Mouse (Mus musculus): ENCODE data around the gene Hoxb1. TPM values are rescaled to one million over a fixed set of nuclear protein-coding genes. Genes with fewer than 3 reads are reported as not detected.

Gene Hoxb1
- total RNA-seq, 2 experiments from 2014 or later: not detected

DNA sequence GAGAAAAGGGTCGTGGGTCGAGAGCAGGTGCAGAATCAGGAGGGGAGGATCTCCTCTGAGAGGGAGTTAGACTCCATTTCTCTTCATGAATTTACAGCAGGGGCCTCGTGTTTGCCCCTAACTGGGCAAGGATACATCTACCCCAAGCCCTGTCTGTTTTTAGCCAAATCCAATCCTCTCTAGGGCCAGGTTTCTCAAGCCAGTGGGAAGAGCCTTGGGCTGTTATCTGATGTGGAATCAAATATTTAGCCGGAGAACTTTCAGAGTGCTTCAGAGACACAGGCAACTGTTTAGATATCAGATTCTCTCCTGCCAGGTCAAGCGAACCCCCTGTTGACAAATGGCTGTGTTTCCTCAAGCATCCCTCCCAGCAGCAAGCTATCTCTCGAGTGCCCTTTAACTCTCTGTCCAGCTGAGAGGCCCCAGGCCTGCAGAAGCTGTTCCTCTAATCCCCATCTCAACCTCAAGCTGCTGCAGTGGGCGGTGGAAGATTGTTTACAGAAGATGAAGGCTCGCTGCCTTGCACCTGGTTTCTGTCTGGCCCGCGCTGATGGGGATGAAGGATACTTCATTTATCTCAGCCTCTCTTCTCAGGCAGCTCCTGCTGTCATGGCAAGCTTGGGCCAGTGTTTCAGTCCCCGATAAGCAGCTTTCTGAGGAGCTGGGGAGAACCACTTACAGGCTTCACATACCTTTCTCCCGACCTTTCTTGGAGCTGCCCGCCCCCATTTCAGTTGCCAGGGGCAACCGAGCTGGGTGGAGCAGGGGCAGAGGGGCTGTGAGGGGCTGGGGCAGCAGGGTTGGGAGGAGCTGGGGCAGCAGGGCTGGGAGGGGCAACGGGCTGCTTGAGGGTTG is 31.4 kb downstream of the Hoxb1 start:
- DNase-seq (ENCODE audit: low spot score in 2 of 2): no peak

DNA sequence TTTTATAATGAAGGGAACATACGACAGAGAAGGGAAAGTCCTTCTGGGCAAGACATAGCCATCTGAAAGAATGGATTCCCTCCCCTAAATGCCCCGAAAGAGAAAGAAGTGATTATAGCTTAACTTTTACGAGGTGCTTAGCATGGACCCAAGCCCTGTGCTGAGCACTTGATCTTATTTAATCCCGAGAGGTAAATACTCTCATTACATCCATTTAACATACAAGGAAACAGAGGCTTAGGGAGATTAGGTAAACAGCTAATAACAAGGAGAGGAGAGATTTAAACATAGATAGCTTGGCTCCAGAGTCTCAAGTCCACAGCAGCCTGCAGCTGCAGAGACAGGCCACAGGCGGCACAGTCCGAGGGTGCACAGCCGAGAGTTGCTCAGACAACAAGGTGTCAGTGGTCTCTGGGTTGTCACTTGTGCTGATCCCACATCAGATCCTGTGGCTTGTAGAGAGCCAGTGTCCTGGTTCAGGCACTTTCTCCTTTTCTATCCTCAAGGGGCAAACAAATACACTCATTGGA is 32.3 kb downstream of the Hoxb1 start:
- no peak for DNase-seq (ENCODE audit: low spot score in 2 of 2)

DNA sequence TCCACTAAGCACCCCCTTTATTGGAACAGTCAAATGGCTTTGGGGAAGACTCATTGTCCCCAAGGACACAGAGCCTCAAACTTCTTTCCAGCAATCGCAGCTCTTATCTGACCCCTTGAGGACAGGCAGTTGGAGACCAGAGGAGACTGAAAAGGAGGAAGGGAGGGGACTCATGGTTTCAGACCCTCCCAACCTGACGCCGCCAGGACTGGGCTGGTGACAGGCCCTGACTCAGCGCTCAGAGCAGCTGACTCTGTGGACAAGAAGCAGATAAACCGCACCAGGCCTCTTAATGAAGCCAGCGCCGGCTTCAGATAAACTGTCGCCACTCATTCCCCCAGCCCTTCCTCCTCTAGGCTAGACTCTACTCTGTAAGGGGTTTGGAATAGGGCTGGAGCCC is 34.4 kb downstream of the Hoxb1 start:
- no peak for DNase-seq (ENCODE audit: low spot score in 2 of 2)

DNA sequence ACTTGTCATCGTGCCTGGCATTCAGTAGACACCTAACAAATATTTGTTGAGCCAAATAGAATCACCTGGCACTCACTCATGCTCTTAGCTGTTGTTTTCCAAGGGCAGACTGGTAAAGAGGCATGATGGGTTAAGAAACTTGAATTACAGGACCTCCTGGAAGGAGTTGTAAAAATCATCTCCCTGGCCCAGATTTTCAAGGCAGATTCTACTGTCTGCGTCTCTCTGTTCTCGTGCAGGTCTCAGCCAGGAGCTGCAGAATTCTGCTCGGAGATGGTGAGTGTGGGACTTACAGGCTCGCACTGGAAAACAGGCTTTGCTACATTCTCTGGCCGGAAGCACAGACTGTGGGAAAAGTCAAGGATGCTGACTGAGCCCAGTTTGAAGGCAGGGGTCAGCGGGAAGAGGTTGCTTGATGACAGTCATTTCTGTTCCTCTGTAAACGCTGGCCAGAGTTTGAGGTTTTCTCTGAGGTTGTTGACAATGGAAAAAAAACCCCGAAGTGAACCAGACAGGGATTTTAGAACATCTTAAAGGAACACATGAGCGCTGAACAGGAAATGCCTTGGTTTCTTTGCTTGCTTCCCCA is 38.6 kb downstream of the Hoxb1 start:
- no peak for DNase-seq (ENCODE audit: low spot score in 2 of 2)

DNA sequence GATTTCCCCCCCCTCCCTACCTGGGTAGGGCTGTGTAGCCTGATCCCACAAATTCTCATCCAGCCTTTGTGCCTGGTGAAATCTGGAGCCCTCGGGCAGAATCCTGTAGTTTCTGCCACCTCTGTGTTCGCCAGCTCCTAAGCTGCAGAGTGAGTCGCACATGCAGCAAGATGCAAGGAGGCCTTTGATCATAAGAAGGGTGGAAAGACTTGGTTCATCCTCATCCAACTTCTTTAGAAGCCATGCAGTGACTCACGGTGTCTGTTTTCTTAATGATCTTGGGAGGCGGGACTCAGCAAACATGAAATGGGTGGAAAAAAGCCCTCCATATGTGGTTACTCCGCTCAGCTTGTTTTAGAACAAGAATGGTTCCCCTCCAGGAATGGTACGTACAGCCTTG is 39.3 kb downstream of the Hoxb1 start:
- no peak for DNase-seq (ENCODE audit: low spot score in 2 of 2)

DNA sequence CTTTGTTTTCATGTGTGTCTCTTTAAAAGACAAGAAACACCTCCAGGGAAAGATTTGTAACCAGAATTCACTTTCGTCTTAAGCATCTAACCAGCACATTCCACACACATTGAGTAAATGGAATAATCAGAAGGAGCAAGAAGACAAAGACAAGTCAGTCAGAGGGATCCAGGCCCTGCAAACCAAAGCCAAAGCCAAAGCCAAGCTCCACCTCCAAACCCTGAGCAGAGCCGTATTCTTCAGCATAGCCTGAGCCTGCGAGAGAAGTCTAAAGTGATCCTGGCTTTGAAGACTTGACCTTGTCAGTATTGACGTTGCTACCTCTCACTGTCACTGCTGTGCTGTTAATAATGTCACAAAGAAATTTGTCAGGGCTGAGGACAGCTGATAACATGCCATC is 40.0 kb downstream of the Hoxb1 start:
- DNase-seq (ENCODE audit: low spot score in 2 of 2): no peak

DNA sequence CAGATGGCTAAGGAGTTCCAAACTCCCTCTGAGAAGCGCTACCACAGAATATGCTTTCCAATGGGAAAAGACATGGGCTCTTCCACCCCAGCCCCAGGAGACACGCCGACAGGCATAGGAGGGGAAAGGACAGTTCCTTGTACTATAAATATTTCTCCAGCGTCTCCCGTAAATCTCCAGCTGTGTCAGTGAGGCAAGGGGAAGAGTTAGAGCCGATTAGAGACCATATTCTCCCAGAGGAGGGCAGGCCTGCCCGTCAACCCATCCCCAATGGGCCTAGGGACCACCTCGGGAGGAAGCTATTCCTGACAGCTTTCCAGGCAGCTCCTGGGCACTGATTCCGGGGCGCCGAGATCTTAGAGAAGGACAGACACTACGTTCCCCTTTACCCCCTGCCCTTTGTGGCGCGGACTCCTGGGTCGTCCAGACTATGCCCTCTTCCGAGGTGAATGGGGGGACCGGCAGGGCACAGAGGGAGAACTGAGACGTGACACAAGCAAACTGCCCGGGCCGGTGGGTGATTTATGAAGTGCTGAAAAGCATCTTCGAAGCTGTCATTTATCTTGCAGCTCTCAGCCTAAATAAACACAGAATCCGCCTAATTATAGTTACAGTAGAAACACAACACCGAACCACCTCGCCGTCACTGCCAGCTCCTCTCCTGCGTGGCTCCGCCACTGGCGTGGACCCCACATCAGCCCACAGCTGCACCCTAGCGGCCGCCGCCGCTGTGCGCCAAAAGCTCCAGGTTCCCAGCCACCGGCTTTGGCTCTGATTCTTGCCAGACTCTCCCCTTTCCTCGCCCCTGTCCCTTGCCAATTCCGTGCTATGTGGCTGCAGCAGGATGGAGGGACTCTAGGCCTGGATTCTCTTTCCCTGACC is 41.9 kb downstream of the Hoxb1 start:
- DNase-seq (ENCODE audit: low spot score in 2 of 2): no peak

DNA sequence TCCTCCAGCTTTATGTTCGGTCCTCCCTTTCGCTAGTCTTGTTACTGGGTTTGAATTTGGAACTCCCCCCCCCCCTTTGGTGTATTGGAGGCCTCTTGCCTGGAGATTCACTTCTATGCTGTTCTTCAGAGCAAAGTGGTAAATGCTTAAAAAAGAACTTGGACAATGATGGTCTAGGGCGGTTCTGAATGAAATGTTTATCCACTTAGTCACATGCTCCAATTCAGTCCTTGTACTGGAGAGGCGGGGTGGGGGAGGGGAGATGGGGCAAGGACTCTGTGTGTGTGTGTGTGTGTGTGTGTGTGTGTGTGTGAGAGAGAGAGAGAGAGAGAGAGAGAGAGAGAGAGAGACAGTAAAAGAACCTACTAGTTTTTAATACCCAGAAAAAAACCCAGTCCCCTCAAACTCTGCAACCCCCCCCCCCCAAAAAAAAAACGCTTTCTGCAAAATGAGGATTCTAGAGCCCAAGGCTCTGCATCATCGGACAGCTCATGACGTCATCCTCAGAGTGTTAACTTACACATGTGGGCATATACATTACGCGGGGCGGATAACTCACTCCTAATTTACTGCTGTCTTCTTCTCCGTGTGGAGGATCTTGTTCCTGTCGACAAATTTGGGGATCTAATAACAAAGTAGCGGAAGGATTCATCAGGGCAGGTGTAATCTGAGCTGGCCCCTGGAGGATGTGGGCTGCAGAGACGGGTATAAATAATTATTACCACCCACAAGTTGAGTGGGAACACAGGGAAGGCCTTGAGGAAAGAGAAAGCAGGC is 42.9 kb downstream of the Hoxb1 start:
- DNase-seq (ENCODE audit: low spot score in 2 of 2): no peak

DNA sequence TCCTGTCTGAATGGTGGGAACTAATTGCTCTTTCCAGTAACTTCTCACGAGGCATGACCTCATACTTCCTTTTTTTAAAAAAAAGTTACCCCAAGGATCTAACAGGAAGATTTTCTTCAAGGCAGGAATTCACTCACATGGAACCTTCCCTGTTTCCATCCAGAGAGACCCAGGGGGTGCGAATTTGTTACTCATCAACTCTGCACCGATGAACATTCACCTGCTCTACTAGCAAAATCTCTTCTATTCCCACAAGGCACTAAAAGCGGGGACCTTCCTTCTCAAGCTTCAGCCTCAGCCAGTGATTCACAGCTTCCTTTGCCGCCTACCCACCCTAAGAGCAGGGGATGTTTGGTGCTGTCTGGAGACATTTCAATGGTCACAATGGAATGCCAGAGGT is 45.5 kb downstream of the Hoxb1 start:
- no peak for DNase-seq (ENCODE audit: low spot score in 2 of 2)

DNA sequence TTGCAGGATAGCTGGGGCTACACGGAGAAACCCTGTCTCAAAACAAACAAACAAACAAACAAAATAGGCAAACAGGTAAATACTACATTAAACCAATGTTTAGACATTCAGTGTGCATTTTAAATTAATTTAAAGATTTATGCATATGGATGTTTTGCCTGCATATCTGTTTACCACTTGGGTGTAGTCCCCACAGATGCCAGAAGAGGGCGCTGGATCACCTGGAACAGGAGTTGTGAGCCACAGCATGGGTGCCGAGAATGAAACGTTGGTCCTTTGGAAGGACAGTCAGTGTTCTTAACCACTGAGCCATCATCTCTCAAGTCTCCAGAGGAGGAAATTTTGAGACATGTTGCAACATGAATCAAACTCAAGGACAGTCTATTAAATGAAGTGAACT is 46.4 kb downstream of the Hoxb1 start:
- DNase-seq (ENCODE audit: low spot score in 2 of 2): no peak

DNA sequence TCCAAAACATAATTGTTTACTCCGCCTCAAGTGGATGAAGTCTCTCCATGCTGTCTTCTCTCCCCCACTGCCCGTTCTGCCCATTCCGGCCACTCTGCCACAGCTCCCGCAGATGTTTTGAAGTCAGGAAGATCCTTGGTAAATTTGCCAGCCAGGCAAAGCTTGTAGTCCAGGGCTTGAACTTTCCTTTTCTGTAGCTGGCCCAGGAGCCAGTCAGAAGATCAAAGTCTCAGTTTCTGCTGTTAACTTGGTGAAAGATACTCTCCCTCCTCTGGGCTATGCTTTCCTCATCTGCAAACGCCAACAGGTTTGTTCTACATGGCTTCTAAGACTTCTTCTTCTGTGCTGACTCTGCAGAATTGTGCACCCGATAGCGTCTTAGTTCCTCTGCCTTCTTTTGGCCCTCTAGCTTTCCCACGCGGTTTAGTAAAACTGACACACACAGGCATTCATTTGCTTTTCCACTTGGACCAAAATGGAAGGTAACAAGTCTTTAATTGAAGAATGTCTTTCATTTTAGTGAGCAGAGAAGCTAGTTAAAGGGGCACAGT is 47.5 kb downstream of the Hoxb1 start:
- no peak for DNase-seq (ENCODE audit: low spot score in 2 of 2)

DNA sequence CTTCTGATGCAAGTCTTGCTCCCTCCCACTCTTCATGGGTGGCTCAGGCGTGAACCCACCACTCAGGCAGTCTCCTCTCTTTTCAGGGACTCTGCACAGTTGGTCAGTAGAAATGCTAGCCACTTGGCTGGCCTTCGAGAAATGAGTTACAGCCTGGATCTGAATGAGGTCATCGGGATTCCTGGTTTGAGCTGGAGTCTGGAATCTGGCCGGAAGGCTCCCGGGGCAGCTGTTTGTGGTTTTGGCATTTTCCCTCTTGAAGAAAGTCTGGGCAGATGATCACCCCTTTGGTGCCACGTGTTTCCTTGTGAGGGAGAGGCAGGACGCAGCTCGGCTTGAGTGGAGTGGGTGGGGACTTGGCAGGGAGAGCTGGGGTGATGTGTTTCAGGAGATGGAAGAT is 48.0 kb downstream of the Hoxb1 start:
- DNase-seq (ENCODE audit: low spot score in 2 of 2): peak in 1 of 2 experiments; percentile 12

DNA sequence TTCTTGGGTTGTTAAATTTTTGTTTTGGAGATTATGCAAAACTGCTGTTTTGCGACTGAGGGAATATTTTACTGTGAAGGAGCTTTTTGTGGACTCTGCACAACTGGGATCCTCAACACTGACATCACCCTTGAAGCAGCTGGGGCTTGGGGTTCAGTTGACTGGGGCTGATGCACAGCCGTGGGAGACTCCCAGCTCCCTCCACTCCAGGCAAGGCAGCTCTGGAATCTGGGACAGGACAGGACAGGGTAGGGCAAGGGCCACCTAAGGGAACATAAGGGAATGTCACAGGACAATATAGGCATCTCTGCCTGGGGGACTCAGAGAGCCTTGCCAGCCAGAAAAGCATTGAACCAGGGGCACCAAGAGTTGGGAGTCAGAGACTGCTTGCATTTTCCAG is 48.5 kb downstream of the Hoxb1 start:
- DNase-seq (ENCODE audit: low spot score in 2 of 2): no peak

Small RNAs within 50 kb of the gene (microRNA-seq; reads per million reads assigned to microRNA genes)
- 30.2 to 43.9 reads per million in 2 experiments for gene Mir10a

Other genes with a start within 250 kb of the Hoxb1 start
- under 1 TPM; 0.30 to 0.40 TPM for gene Ttll6, start 232.0 kb upstream of the Hoxb1 start, total RNA-seq (2021)
- not detected for gene Hoxb13, start 171.4 kb upstream of the Hoxb1 start, total RNA-seq (2021)
- not detected for gene Hoxb9, start 94.3 kb upstream of the Hoxb1 start, total RNA-seq (2021)
- not detected for gene Hoxb8, start 83.8 kb upstream of the Hoxb1 start, total RNA-seq (2021)
- gene Hoxb7, start 79.1 kb upstream of the Hoxb1 start, total RNA-seq (2021): not detected
- gene Hoxb6, start 73.3 kb upstream of the Hoxb1 start, total RNA-seq (2021): not detected
- not detected for gene Hoxb5, start 62.4 kb upstream of the Hoxb1 start, total RNA-seq (2021)
- gene Hoxb4, start 47.5 kb upstream of the Hoxb1 start, total RNA-seq (2021): not detected
- not detected for gene Hoxb3, start 42.4 kb upstream of the Hoxb1 start, total RNA-seq (2021)
- not detected for gene Hoxb2, start 15.2 kb upstream of the Hoxb1 start, total RNA-seq (2021)
- gene Skap1, start 98.8 kb downstream of the Hoxb1 start, total RNA-seq (2021): 1 to 10 TPM; 1.1 to 1.3 TPM